Mouse (Mus musculus): ENCODE results near the gene Apol11a.
A peak's percentile ranks its signal among the peaks of the same experiment; 100 is the strongest.
"Not testable (repeated sequence)": the region's sequence is repeated elsewhere in the genome, so short reads cannot be mapped to it uniquely, and the experiment has no call there.

Apol11a gene

DNA sequence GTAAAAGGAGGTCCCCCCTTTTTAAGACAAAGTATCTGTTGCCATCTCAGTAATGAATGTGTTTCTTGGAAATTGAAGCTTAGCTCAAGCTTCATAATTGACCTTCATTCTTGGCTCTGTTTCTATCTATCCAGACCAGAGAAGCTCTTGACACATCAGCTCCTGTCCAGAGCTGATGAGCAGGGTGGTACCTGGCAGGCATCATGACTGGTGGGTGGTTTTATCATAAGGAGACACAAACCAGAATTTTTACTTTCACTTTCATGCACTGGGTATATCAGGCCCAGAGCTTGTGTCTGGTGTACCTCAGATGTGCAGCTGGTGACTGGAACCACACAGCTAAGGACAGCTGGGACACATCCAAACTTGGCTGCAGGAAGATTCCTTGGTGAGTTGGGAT is at the start of gene Apol11a:
TSS of gene Apol11a (plus strand) at position 306 of the 400 bp plus-strand sequence.
- not testable (repeated sequence) for DNase-seq (ENCODE audit: extremely low read depth, low read depth)

DNA sequence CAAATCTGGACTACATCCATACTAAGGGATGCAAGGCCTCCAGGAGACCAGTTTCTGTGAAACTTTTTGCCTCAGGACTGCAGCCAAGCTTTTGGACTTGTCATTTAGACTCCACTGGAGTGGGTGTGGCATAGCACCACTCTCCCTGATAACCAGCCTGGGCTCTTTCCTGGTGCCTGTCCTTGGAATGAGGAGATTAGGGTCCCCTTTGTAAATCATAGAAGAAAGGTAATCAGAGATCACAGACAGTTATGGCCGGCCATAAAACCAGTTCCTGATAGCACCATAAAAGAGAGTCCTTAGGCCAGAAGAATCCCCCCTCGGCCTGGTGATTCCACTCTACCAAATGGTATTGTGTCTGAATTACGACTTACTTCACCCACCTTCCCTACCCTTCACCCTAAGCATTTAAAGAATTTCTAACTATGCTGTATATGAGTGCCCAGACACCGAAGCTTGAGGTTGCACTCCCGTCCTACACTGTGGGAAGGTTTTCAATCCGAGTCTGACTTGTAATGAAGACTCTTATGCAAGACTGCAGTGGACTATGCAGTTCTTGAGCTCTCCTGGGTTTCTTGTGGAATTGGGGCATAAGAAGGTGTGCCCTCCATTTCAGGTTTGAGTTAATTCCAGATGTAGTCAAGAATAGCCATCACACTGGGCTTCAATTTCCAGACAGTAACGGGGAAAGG is 33.2 kb upstream of the Apol11a start:
- not testable (repeated sequence) for DNase-seq (ENCODE audit: extremely low read depth, low read depth)

DNA sequence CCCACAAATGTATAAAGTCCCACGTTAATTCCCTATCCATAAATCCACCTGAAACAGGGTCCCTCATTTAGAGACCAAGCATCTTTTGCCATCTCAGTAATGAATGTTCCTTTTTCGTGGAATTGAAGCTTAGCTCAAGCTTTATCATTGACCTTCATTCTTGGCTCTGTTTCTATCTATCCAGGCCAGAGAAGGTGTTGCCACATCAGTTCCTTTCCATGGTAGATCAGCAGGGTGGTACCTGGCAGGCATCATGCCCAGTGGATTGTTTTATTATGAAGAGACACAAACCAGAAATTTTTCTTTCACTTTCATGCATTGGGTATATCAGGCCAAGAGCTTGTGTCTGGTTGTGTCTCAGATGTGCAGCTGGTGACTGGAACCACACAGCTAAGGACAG is 31.4 kb upstream of the Apol11a start, which contains the start of gene Apol10a:
TSS of gene Apol10a (plus strand) at position 355 of the 400 bp plus-strand sequence.
- DNase-seq (ENCODE audit: extremely low read depth, low read depth), result not testable (repeated sequence)

DNA sequence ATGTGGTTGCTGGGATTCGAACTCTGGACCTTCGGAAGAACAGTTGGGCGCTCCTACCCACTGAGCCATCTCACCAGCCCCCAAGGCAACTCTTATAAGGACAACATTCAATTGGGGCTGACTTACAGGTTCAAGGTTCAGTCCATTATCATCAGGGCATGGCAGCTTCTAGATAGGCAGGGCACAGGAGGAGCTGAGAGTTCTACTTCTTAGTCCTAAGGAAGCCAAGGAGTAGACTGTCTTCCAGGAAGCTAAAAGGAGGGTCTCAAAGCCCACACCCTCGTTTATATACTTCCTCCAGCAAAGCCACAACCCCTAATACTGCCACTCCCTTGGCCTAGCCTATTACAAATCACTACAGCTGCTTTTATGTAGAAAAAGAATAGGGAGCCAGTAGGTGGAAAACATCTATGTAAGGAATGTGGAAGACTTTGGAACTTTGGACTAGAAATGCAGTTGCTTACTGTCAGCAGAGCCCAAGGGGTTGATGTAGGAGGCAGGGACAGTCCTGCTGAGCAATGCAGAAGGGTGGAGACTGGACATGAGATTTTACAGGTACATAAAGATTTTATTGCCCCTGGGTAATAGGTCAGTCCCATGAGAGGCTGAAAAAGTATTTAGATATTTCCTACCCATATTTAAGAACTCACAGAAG is 25.8 kb upstream of the Apol11a start:
- DNase-seq (ENCODE audit: extremely low read depth, low read depth), result no peak

DNA sequence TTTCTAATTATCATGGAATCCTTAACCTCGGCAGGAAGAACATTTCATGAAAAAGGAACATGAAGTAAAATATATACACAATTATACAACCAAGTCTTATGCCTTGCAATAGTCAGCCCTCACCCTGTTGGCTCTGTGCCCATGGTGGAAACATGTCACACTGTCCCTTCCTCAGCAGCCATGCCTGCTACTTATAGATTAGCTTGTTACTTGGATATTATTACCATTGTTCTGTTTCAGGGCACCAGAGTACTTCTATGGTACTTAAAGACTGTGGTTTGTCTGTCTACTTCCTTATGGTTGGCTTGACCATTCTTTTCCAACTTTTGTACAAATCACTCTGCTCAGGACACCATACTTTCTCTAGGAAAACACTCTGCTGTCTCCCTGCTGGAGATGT is 14.9 kb upstream of the Apol11a start:
- not testable (repeated sequence) for DNase-seq (ENCODE audit: extremely low read depth, low read depth)

DNA sequence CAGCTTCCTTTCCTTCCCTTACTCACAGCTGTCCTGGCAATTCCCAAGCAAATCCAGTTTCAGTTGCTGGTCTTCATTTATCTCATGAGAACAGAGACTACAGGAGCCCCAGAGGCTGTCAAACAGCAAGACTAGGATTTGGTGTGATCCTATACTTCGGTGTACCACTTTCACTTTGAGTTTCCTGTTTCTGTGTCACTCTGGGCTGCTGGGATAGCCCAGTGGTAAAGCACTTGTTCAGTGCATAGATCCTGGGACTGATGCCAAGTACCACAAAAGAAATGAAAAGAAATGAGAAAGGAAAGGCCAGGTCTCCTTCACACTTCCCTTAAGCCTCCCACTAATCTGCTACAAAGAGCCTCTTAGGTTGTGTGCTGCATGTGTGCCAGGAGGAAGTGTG is 13.4 kb upstream of the Apol11a start:
- DNase-seq (ENCODE audit: extremely low read depth, low read depth), result not testable (repeated sequence)

DNA sequence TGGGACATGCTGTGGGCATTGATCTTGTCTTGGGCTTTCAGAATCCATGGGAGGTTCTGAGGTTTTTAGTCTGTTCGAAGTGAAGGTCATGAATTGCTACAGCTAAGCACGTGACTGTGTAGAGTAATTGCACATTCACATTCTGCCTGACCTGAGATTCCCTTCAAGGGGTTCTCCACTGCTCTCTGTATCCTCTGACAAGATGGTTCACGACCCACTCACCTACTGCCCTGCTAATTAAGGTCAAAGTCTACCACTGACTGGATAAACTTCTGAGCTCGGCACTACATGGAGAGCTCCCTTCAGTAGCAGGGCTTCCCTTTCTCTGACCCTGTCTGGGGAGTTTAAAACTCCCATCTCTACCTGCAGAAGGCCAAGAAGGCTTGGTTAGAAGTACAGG is 12.5 kb downstream of the Apol11a start:
- DNase-seq (ENCODE audit: extremely low read depth, low read depth), result not testable (repeated sequence)

DNA sequence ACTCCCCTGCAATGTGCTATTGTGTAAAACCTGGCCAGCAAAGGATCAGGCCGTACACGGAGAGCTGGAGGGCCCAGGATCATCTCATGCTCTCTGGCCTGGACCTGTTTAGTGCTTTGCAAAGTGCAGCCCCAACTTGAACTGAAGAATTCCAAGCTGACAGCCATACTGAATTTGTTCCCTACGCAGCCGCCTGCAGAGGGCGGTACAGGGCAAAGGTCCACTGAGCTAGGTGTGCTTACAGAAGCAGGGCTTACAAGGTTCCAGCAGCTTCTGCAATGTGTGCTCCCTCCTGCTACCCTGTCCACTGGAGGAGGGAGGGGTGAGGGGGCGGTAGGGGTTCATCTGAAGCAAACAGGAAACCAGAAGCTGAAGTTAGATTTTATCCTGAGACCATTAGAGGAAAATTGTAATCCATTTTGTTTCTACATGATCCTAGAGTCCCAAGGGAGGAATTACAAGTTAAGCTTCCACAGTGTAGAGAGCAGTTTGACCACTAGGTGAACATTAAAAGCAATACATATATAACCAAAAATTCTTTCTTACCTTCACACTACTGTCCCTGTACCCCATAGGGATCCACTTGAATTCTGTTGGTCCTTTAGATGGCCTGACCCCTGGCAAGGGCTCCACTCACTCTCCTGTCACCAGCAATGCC is 15.2 kb downstream of the Apol11a start:
- peak; percentile 2 for DNase-seq (ENCODE audit: extremely low read depth, low read depth)

DNA sequence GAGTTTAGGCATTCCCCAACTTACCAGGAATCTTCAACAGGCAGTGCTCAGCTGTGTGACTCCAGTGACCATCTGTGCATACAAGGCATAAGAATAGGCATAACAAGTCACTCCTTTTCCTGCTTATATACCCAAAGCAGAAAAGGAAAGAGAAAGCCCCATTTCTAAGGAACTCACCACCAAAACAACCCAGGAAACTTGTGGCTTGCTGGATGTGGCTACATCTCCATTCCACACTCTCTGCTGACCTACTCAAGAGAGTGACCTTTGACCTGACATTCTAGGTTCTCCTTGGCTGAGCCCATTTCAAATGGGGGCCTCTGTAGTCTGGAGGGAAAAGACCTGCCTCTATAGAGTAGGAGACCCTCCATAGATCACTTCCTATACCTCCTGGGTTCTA is 25.1 kb downstream of the Apol11a start, which contains the start of gene Apol7c:
TSS of gene Apol7c (minus strand) at position 101 of the 400 bp plus-strand sequence.
- DNase-seq (ENCODE audit: extremely low read depth, low read depth), result no peak

DNA sequence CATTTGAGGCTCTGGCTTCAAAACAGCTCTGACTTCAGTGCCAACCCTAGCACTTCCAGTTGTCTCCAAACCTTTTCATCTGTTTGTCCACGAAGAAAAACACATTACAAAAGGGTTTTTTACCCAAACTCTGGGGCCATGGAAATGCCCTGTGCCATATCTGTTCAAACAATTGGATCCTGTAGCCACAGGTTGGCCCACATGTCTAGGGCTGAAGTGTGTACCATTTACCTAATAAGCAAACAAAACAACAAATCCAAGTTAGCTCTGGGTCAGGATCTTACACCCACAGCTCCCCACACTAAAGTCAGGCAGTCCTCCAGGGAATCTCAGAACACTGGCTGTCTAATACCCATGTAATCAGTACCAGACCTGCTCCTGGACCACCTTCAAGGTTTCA is 31.1 kb downstream of the Apol11a start:
- not testable (repeated sequence) for DNase-seq (ENCODE audit: extremely low read depth, low read depth)

DNA sequence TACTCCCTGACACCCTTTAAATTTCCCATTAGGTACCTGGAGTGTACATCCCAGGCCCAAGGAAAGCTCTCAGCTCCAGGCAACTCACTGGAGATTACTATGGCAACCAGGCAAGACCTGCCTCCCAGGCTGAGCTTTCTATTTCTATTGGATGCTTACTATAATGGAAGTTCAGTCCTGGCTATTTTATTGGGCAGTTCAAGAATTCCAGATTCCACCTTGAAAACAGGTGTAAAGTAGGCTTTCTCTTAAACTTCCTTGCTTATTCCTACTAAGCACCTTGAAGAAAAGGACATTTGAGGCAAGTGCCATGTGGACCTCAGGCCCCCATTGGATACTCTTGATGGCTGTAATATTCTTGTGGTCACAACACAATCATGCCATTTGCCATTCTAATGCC is 53.7 kb downstream of the Apol11a start, which contains the start of gene 1700025B11Rik:
TSS of gene 1700025B11Rik (minus strand) at position 101 of the 400 bp plus-strand sequence.
- DNase-seq (ENCODE audit: extremely low read depth, low read depth), result no peak

DNA sequence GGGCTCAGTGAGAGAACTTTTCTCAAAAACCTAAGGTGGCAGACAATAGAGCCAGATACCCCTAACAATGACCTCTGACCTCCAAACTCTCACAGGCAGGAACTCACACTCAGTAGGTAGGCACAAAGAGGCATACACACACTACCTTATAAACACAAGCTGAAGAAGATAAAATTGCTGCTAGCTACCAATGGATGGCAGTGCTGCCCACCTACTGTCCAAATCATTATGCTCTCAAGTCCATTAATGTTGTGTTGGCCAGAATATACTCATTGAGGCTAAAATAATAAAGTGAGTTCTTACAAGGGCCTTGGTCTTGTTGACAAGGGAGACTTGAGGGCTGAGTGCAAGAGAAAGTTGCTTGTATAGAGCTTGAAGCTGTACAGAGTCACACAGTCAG is 55.1 kb downstream of the Apol11a start:
- no peak for DNase-seq (ENCODE audit: extremely low read depth, low read depth)

All from MEL-GATA-1-ER (cell line).